16 mouse cellular contexts compared by ENCODE assay signal in the genomic region with DNA sequence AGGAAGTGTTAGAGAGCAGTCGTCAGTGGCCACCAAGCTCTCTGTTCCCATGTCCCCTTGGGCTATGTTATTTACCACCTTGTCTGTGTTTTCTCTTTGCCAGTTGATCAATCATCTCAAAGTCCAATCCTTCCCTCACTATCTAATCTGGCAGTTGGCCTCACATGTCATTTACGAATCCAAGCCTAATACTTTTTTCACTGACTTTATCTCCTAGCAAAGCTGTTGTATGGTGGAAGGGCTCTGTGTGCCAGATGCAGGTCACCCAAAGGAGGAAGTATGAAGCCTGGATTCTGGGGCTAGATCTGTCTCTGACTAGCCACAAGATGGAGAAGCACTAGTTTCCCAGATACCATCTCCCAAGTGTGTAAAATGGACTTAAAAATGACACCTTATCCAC. TPM values are rescaled to one million over a fixed set of nuclear protein-coding genes. Genes with fewer than 3 reads are reported as not detected.
"Had no signal": no experiment of that assay in that cellular context is flagged by ENCODE, and none has a peak within 500 bp of the region (broad histone marks: within the 10 kb centered on the region; RNA-seq: fewer than 3 reads in every experiment).

No protein-coding gene starts in this region.

- H3K27me3 ChIP-seq: limb, embryonic 12.5 days; midbrain, embryonic 13.5 days had no signal

- H3K9me3 ChIP-seq: limb, embryonic 12.5 days; midbrain, embryonic 13.5 days had no signal

- ATAC-seq: hindbrain, postnatal 0 days; midbrain, embryonic 13.5 days had no signal

- DNase-seq: kidney, adult 9 months; kidney, postnatal 36 days; lung, adult 18-20 months; right cerebral cortex, postnatal 25 days; thymus, adult 2 months; thymus, postnatal 25 days had no signal

- H3K4me3 ChIP-seq: layer of hippocampus, adult 2 months; limb, embryonic 12.5 days; midbrain, embryonic 13.5 days had no signal

- H3K4me2 ChIP-seq: limb, embryonic 12.5 days; midbrain, embryonic 13.5 days had no signal

- H3K4me1 ChIP-seq: limb, embryonic 12.5 days; midbrain, embryonic 13.5 days had no signal

- H3K27ac ChIP-seq: hindbrain, postnatal 0 days; kidney, postnatal 0 days; layer of hippocampus, adult 2 months; limb, embryonic 12.5 days; midbrain, embryonic 13.5 days had no signal

- H3K9ac ChIP-seq: limb, embryonic 12.5 days; midbrain, embryonic 13.5 days had no signal

- H3K36me3 ChIP-seq: limb, embryonic 12.5 days; midbrain, embryonic 13.5 days had no signal

RNA-seq across cellular contexts. Expression of gene Baat, which starts 51.8 kb away (rescaled TPM):
- total RNA-seq: hindbrain, postnatal 0 days; midbrain, postnatal 0 days had no signal
- polyA plus RNA-seq: hindbrain, postnatal 0 days; intestine, embryonic 14.5 days; limb, embryonic 12.5 days; lung, embryonic 16.5 days; midbrain, embryonic 13.5 days; midbrain, postnatal 0 days; neural tube, embryonic 14.5 days; testis, adult 2 months; thymus, adult 2 months had no signal
